ENCODE assay signal across 22 mouse cellular contexts in genomic region chr5:32066839-32067238, GRCm38 (mm10).
DNase-seq lines count a peak whose midpoint lies in the region; ATAC-seq and TF ChIP-seq lines count a peak whose summit lies in the region.
"Had no signal": no experiment of that assay in that cellular context is flagged by ENCODE, and none has a peak within 500 bp of the region (broad histone marks: within the 10 kb centered on the region; RNA-seq: fewer than 3 reads in every experiment).

No protein-coding gene starts in this region.

- H3K4me3 ChIP-seq in heart, embryonic 11.5 days (ENCODE audit: low read depth, low read length) = no peak overlapping the region
- no peak overlapping the region for H3K4me3 ChIP-seq in layer of hippocampus, adult 2 months
- H3K4me3 ChIP-seq in embryonic facial prominence, embryonic 13.5 days = no peak overlapping the region
- no peak overlapping the region for H3K4me3 ChIP-seq in limb, embryonic 15.5 days
- H3K4me3 ChIP-seq: liver, embryonic 12.5 days; lung, embryonic 15.5 days; midbrain, embryonic 12.5 days; neural tube, embryonic 12.5 days had no signal

- no peaks in the 10 kb centered on the region for H3K27me3 ChIP-seq in heart, embryonic 11.5 days (ENCODE audit: control insufficient read depth, insufficient read depth, low read length)
- no peaks in the 10 kb centered on the region for H3K27me3 ChIP-seq in embryonic facial prominence, embryonic 13.5 days
- no peaks in the 10 kb centered on the region for H3K27me3 ChIP-seq in limb, embryonic 15.5 days
- H3K27me3 ChIP-seq: CH12.LX; liver, embryonic 12.5 days; lung, embryonic 15.5 days; midbrain, embryonic 12.5 days; neural tube, embryonic 12.5 days had no signal

- WGBS in heart, embryonic 11.5 days (ENCODE audit: insufficient replicate concordance) = 80% methylated on average over 2 of the region's 2 CpGs
- WGBS in embryonic facial prominence, embryonic 13.5 days = 84% methylated on average over 2 of the region's 2 CpGs
- 91% methylated on average over 2 of the region's 2 CpGs for WGBS in limb, embryonic 15.5 days

- no peak overlapping the region for H3K4me2 ChIP-seq in heart, embryonic 11.5 days
- no peak overlapping the region for H3K4me2 ChIP-seq in embryonic facial prominence, embryonic 13.5 days
- H3K4me2 ChIP-seq in limb, embryonic 15.5 days = no peak overlapping the region
- H3K4me2 ChIP-seq: hindbrain, embryonic 14.5 days; liver, embryonic 12.5 days; lung, embryonic 15.5 days; midbrain, embryonic 12.5 days; neural tube, embryonic 12.5 days had no signal

- no peaks in the 10 kb centered on the region for H3K9me3 ChIP-seq in heart, embryonic 11.5 days (replicated peaks; ENCODE audit: control insufficient read depth, low read length)
- no peaks in the 10 kb centered on the region for H3K9me3 ChIP-seq in embryonic facial prominence, embryonic 13.5 days
- no peaks in the 10 kb centered on the region for H3K9me3 ChIP-seq in limb, embryonic 15.5 days
- H3K9me3 ChIP-seq: liver, embryonic 12.5 days; lung, embryonic 15.5 days; midbrain, embryonic 12.5 days; neural tube, embryonic 12.5 days had no signal

- TF ChIP-seq CTCF in layer of hippocampus, adult 2 months (conservative IDR thresholded peaks at IDR 0.05) = no peak

- H3K36me3 ChIP-seq in heart, embryonic 11.5 days (ENCODE audit: control insufficient read depth, insufficient read depth, low read length) = no peaks in the 10 kb centered on the region
- no peaks in the 10 kb centered on the region for H3K36me3 ChIP-seq in embryonic facial prominence, embryonic 13.5 days
- no peaks in the 10 kb centered on the region for H3K36me3 ChIP-seq in limb, embryonic 15.5 days
- H3K36me3 ChIP-seq: liver, embryonic 12.5 days; lung, embryonic 15.5 days; midbrain, embryonic 12.5 days; neural tube, embryonic 12.5 days had no signal

- H3K27ac ChIP-seq in heart, embryonic 11.5 days (ENCODE audit: low read depth, low read length) = 0 out of 2 replicates have a peak overlapping the region, but pooled peaks have one; percentile 31
- H3K27ac ChIP-seq in layer of hippocampus, adult 2 months = peak overlapping the region; percentile 63; the same call in 1 of the 2 replicates
- H3K27ac ChIP-seq in embryonic facial prominence, embryonic 13.5 days = peak overlapping the region; percentile 60
- H3K27ac ChIP-seq in limb, embryonic 15.5 days = peak overlapping the region; percentile 76
- H3K27ac ChIP-seq: hindbrain, embryonic 14.5 days; liver, embryonic 12.5 days; midbrain, embryonic 12.5 days; neural tube, embryonic 12.5 days had no signal

- H3K9ac ChIP-seq in heart, embryonic 11.5 days (ENCODE audit: low read depth, low read length) = no peak overlapping the region
- H3K9ac ChIP-seq in embryonic facial prominence, embryonic 13.5 days = no peak overlapping the region
- H3K9ac ChIP-seq in limb, embryonic 15.5 days = no peak overlapping the region
- H3K9ac ChIP-seq: hindbrain, embryonic 14.5 days; liver, embryonic 12.5 days; lung, embryonic 15.5 days; midbrain, embryonic 12.5 days; neural tube, embryonic 12.5 days had no signal

- H3K4me1 ChIP-seq in heart, embryonic 11.5 days (ENCODE audit: control insufficient read depth, insufficient read depth, low read length) = peaks cover 13% of the 10 kb centered on the region
- H3K4me1 ChIP-seq in embryonic facial prominence, embryonic 13.5 days = peaks cover 44% of the 10 kb centered on the region
- peaks cover 19% of the 10 kb centered on the region for H3K4me1 ChIP-seq in limb, embryonic 15.5 days
- H3K4me1 ChIP-seq: liver, embryonic 12.5 days; midbrain, embryonic 12.5 days; neural tube, embryonic 12.5 days had no signal

- DNase-seq in heart, postnatal 4 days = no peak
- no peak for DNase-seq in layer of hippocampus, adult 2 months (ENCODE audit: low spot score in 2 of 2)
- no peak for DNase-seq in layer of hippocampus, postnatal 36 days
- no peak for DNase-seq in embryo, embryonic 11 days
- DNase-seq: cerebellum, adult 18-20 months; cerebellum, postnatal 25 days; gastrocnemius, postnatal 25 days; left cerebral cortex, postnatal 4 days; right cerebral cortex, postnatal 4 days; thymus, adult 18-20 months; thymus, postnatal 4 days had no signal

- no peak for ATAC-seq in heart, embryonic 11.5 days (replicated peaks; ENCODE audit: insufficient number of reproducible peaks, low FRiP score, low TSS enrichment)
- no peak for ATAC-seq in embryonic facial prominence, embryonic 13.5 days (ENCODE audit: insufficient number of reproducible peaks, insufficient read depth, low FRiP score, low TSS enrichment, low read depth)
- ATAC-seq in limb, embryonic 15.5 days (ENCODE audit: insufficient number of reproducible peaks, low FRiP score, low TSS enrichment, low read depth) = no peak
- ATAC-seq: forebrain, embryonic 14.5 days; intestine, postnatal 0 days; liver, embryonic 12.5 days had no signal
